13 mouse cellular contexts compared by ENCODE assay signal in genomic region chr4:130973332-130974263, GRCm38 (mm10). TPM values are rescaled to one million over a fixed set of nuclear protein-coding genes. Genes with fewer than 3 reads are reported as not detected.
DNase-seq lines count a peak whose midpoint lies in the region; ATAC-seq lines count a peak whose summit lies in the region.
"Had no signal": no experiment of that assay in that cellular context is flagged by ENCODE, and none has a peak within 500 bp of the region (broad histone marks: within the 10 kb centered on the region; RNA-seq: fewer than 3 reads in every experiment).

No protein-coding gene starts in this region.

- no peak for DNase-seq in neural tube, embryonic 10.5 days (ENCODE audit: extremely low spot score, low spot score)
- DNase-seq in hindbrain, embryonic 14.5 days (ENCODE audit: low spot score), result peak; percentile 64
- peak; percentile 31 to 33 for DNase-seq in left cerebral cortex, postnatal 36 days (ENCODE audit: low spot score in 2 of 2)
- no peak for DNase-seq in yolk sac, embryonic 10.5 days (ENCODE audit: low spot score)
- DNase-seq in lung, postnatal 14 days, result no peak
- no peak for DNase-seq in spleen, postnatal 4 days (ENCODE audit: low spot score in 2 of 2)
- DNase-seq: adrenal gland, adult 8-10 months; gastrocnemius, postnatal 10 days; spleen, adult 18-20 months; thymus, postnatal 4 days had no signal

- H3K9ac ChIP-seq in neural tube, embryonic 13.5 days, result no peak overlapping the region
- no peak overlapping the region for H3K9ac ChIP-seq in hindbrain, embryonic 14.5 days

- no peak overlapping the region for H3K4me3 ChIP-seq in neural tube, embryonic 13.5 days
- no peak overlapping the region for H3K4me3 ChIP-seq in hindbrain, embryonic 14.5 days (replicated peaks; ENCODE audit: low read length)

- peak overlapping the region; percentile 46 for H3K27ac ChIP-seq in neural tube, embryonic 13.5 days (replicated peaks)
- H3K27ac ChIP-seq in hindbrain, embryonic 14.5 days, result peak overlapping the region; percentile 65

- no peaks in the 10 kb centered on the region for H3K36me3 ChIP-seq in neural tube, embryonic 13.5 days
- H3K36me3 ChIP-seq in hindbrain, embryonic 14.5 days (replicated peaks; ENCODE audit: control insufficient read depth, insufficient read depth), result no peaks in the 10 kb centered on the region
- H3K36me3 ChIP-seq: G1E had no signal

- intact Hi-C loops in left cerebral cortex, postnatal 36 days (cut with DNase I), result no loop called here

- H3K27me3 ChIP-seq in neural tube, embryonic 13.5 days, result peaks cover 2% of the 10 kb centered on the region; the same call in 1 of the 2 replicates
- no peaks in the 10 kb centered on the region for H3K27me3 ChIP-seq in hindbrain, embryonic 14.5 days (ENCODE audit: control insufficient read depth, insufficient read depth, low read length)

- no peaks in the 10 kb centered on the region for H3K9me3 ChIP-seq in neural tube, embryonic 13.5 days
- H3K9me3 ChIP-seq in hindbrain, embryonic 14.5 days (ENCODE audit: control insufficient read depth, low read length), result no peaks in the 10 kb centered on the region

- WGBS in neural tube, embryonic 13.5 days, result 52% methylated on average over 19 of the region's 19 CpGs
- WGBS in hindbrain, embryonic 14.5 days, result 45% methylated on average over 19 of the region's 19 CpGs

- H3K4me1 ChIP-seq in neural tube, embryonic 13.5 days (replicated peaks), result no peaks in the 10 kb centered on the region
- H3K4me1 ChIP-seq in hindbrain, embryonic 14.5 days (replicated peaks; ENCODE audit: control insufficient read depth, insufficient read depth, low read length), result peaks cover 3% of the 10 kb centered on the region; the same call in 1 of the 2 replicates

- H3K4me2 ChIP-seq in neural tube, embryonic 13.5 days, result no peak overlapping the region
- H3K4me2 ChIP-seq in hindbrain, embryonic 14.5 days (replicated peaks), result no peak overlapping the region

- peak; percentile 58 for ATAC-seq in neural tube, embryonic 13.5 days (ENCODE audit: low read depth)
- ATAC-seq in hindbrain, embryonic 14.5 days (ENCODE audit: low FRiP score), result peak; percentile 52; the same call in 1 of the 2 replicates
- ATAC-seq: inflammation-experienced regulatory T-cells, adult 6 months had no signal

RNA-seq across cellular contexts. Expression of gene Matn1, which starts 29.4 kb away (rescaled TPM):
- polyA plus RNA-seq in neural tube, embryonic 13.5 days (2015; fragmentation: Nextera tagmentation; extraction: Ambion mirVana), result 4.2 and 4.6 TPM in 2 replicates
- polyA plus RNA-seq in hindbrain, embryonic 14.5 days (2014; fragmentation: Nextera tagmentation; extraction: Ambion mirVana), result 0.43 TPM in 1 of 2 replicates, not detected in the other
- total RNA-seq in left cerebral cortex, postnatal 36 days (2021), result 1 to 10 TPM; 1.4 to 1.7 TPM
- total RNA-seq: adrenal gland, adult 8-10 months had no signal
- polyA plus RNA-seq: inflammation-experienced regulatory T-cells, adult 6 months had no signal

Comparison
In these comparisons a context has a peak if more than half of its experiments do, and no peak if none do; other contexts are left out.
1. DNase-seq: peak in hindbrain, embryonic 14.5 days (single experiment) and left cerebral cortex, postnatal 36 days (2 of 2); none in neural tube, embryonic 10.5 days (single experiment), yolk sac, embryonic 10.5 days (single experiment), lung, postnatal 14 days (single experiment) and spleen, postnatal 4 days (0 of 2).